Mouse (Mus musculus) G1E (cell line): ENCODE data around the gene Nrxn3. TPM values are rescaled to one million over a fixed set of nuclear protein-coding genes. Genes with fewer than 3 reads are reported as not detected.

ENCODE experiments used
- ATAC-seq: 2 replicates; pipeline ENCODE4 v1.8.0; 2016; ENCODE audit warnings: mild to moderate bottlenecking; ENCODE audit not compliant: insufficient number of reproducible peaks, poor library complexity, low FRiP score, severe bottlenecking; ENCODE audit errors: extremely low read depth
- DNase-seq: peaks from one replicate; pipeline ENCODE4 v3.0.0; 2012; ENCODE audit warnings: low spot score
- H3K27me3 ChIP-seq: 2 replicates; pipeline ENCODE4 v1.6.1; 2012; ENCODE audit warnings: mild to moderate bottlenecking, low read length, inconsistent platforms; ENCODE audit not compliant: insufficient read depth
- H3K36me3 ChIP-seq: replicated peaks from 2 replicates; pipeline ENCODE3; 2012; ENCODE audit warnings: mild to moderate bottlenecking, inconsistent platforms
- H3K4me1 ChIP-seq: 2 replicates; pipeline ENCODE4 v1.6.1; 2012; ENCODE audit warnings: low read depth, low read length, inconsistent platforms, mixed read lengths; ENCODE audit not compliant: insufficient read depth
- H3K4me3 ChIP-seq: 2 replicates; pipeline ENCODE4 v1.5.1; 2012; ENCODE audit warnings: low read depth, mild to moderate bottlenecking, inconsistent platforms, low read length, moderate library complexity, mixed read lengths
- H3K9me3 ChIP-seq: replicated peaks from 2 replicates; pipeline ENCODE4 v1.6.1; 2012; ENCODE audit warnings: inconsistent platforms
- CTCF ChIP-seq: IDR thresholded peaks from 2 replicates; pipeline ENCODE4 v1.5.1; 2012; ENCODE audit warnings: low read depth, low read length, inconsistent platforms, mixed read lengths
- GATA1 ChIP-seq: IDR thresholded peaks from 2 replicates; pipeline ENCODE4 v1.6.1; 2012; ENCODE audit warnings: borderline replicate concordance, low read length, inconsistent platforms, mixed read lengths
- GATA2 ChIP-seq: IDR thresholded peaks from 2 replicates; pipeline ENCODE4 v1.6.1; 2012; ENCODE audit warnings: low read depth, low read length, inconsistent platforms, borderline replicate concordance
- POLR2AphosphoS5 ChIP-seq: IDR thresholded peaks from 2 replicates; pipeline ENCODE4 v1.6.1; 2012; ENCODE audit warnings: low read depth, low read length, inconsistent platforms; ENCODE audit not compliant: insufficient replicate concordance
- TAL1 ChIP-seq: conservative IDR thresholded peaks from 2 replicates; pipeline ENCODE4 v1.6.1; 2012; ENCODE audit warnings: low read depth, low read length, inconsistent platforms, mixed read lengths
- polyA plus RNA-seq: library from polyadenylated mRNA; stranded (reverse); fragments of >175 nt; gene quantifications from 2 replicates; pipeline ENCODE4 v1.2.3, GENCODE M21; 2012
- total RNA-seq, 2 experiments: library from RNA; stranded (forward) in 1 of 2; stranded (reverse) in 1 of 2; fragments of 200-1000 nt in 1 of 2; fragments of >200 nt in 1 of 2; fragmentation: Nextera tagmentation in 1 of 2; gene quantifications; 2 replicates each; pipeline ENCODE4 v1.2.3; 2014 to 2017

Nrxn3 gene
- total and polyA plus RNA-seq, 3 experiments, result 0.22 TPM; not detected in 2

DNA sequence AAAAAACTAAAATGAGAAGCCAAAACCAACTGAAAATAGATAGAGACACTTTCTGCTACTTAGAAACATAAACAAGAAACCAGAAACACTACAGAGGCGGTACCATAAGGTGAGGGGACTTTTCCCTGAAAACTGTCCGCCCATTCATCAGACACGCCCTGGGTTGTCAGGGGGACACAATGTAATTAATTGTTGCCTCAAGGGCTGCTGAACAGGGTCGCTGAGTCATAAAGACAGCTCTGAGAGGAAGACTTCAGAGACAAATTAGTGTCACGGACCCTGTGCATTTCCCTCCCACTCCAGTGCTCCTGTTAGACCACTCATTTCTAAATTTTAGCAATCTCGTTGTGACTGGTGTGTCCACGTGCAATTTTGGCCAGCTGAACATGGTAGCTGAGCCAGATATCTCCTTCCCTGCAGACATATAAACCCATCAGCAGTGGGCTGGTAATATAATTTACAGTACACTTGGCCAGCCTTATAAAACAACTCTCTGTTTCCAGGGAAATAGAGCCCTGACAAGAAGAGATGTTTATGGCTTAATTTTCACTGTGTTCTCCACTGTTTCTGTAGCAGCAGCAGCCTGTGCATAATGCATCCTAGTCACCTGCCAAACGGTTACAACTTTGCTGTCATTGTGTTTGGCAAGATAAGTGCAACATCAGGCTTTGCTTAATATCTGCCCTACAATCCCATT lies 603.3 kb downstream of the Nrxn3 start:
- Histone ChIP-seq H3K27me3 (no peaks in the 10 kb centered on the region), H3K4me1 (no peaks in the 10 kb centered on the region), H3K9me3 (no peaks in the 10 kb centered on the region), H3K4me3 (no peak overlapping the region), H3K36me3 (no peaks in the 10 kb centered on the region)
- TF ChIP-seq POLR2AphosphoS5, result no peak
- TF ChIP-seq TAL1, result no peak
- TF ChIP-seq CTCF, result no peak
- no peak for TF ChIP-seq GATA2
- no peak for TF ChIP-seq GATA1
- DNase-seq, result no peak
- no peak for ATAC-seq

DNA sequence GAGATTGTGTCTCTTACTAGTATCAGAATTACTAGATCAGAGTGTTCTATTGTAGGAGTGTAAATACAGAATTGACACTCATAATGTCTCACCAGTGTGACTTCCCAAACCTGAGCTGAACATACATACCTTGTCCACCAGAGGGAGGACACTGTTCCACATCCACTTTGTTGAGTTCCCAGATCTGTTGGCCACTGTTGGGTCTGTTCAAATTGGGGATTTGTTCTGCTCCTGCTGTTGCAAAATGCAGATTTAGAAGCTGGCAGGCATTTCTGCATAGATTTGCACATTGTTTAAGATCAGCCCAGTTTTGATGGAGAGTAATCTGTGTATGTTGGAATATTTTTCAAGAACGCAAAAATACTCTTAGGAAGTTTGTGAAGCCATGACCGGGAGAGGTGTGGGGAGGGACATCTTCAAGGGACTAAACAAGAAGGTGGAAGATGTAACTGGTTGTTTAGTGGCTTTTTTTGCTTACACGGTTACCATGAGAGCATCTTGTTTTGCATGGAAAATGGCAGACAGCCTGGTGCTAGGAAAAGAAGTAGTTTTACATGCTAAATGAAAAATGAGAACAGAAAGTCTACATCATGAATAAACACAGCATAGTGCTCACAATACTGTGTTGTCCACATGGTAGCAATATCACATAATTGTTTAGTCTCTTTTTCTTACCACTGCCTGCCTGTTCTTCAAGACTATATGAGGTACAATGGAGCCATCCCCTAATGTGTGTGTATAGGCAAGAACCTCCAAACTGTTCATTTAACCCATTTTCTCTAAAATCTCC lies 609.0 kb downstream of the Nrxn3 start:
- no peaks in the 10 kb centered on the region for H3K27me3 ChIP-seq
- TF ChIP-seq CTCF, result no peak
- no peak for TF ChIP-seq GATA1
- no peak for TF ChIP-seq GATA2
- no peak for TF ChIP-seq POLR2AphosphoS5
- TF ChIP-seq TAL1, result no peak
- DNase-seq, result no peak
- ATAC-seq, result no peak
- H3K36me3 ChIP-seq, result no peaks in the 10 kb centered on the region
- no peaks in the 10 kb centered on the region for H3K4me1 ChIP-seq
- no peaks in the 10 kb centered on the region for H3K9me3 ChIP-seq
- H3K4me3 ChIP-seq, result no peak overlapping the region

GRCm38 (mm10) chr12:89333486-89333885 lies 610.8 kb downstream of the Nrxn3 start:
- ATAC-seq, result no peak

GRCm38 (mm10) chr12:89364850-89365249 lies 642.2 kb downstream of the Nrxn3 start:
- no peak for ATAC-seq
- H3K27me3 ChIP-seq, result no peaks in the 10 kb centered on the region
- H3K4me1 ChIP-seq, result no peaks in the 10 kb centered on the region
- H3K36me3 ChIP-seq, result no peaks in the 10 kb centered on the region
- TF ChIP-seq TAL1, result no peak
- DNase-seq, result no peak
- H3K9me3 ChIP-seq, result no peaks in the 10 kb centered on the region
- H3K4me3 ChIP-seq, result no peak overlapping the region

More at GRCm38 (mm10) chr12:89333486-89333885, 610.8 kb downstream of the Nrxn3 start:
- TF ChIP-seq CTCF (no peak), GATA1 (no peak), GATA2 (no peak), POLR2AphosphoS5 (no peak), TAL1 (no peak)
- Histone ChIP-seq H3K4me1 (no peaks in the 10 kb centered on the region), H3K36me3 (no peaks in the 10 kb centered on the region), H3K4me3 (no peak overlapping the region), H3K27me3 (no peaks in the 10 kb centered on the region), H3K9me3 (no peaks in the 10 kb centered on the region)
- DNase-seq, result no peak

- Histone ChIP-seq H3K27me3 (no peaks in the 10 kb centered on the region), H3K9me3 (no peaks in the 10 kb centered on the region), H3K4me1 (no peaks in the 10 kb centered on the region), H3K4me3 (no peak overlapping the region), H3K36me3 (no peaks in the 10 kb centered on the region)
- no peak for ATAC-seq
- no peak for DNase-seq
- TF ChIP-seq TAL1 (no peak), GATA2 (no peak)
Measured at GRCm38 (mm10) chr12:89369939-89370338, 647.3 kb downstream of the Nrxn3 start.

DNA sequence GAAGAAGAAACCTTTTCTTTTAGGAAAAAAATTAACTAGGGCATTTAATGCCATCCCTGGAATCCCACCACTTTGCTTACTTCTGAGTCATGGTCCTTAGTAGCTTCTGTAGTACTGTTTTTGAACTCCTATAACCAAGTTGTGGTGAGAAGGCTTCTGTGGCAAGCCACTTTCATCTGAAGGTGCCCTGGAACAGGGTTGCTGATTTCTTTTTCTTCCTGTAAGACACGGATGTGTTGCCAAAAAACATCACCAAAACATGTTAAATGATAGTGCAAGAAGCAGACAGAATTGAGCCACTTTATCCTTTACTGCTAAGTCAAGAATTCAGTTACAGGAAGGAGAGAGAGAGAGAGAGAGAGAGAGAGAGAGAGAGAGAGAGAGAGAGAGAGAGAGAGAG lies 653.9 kb downstream of the Nrxn3 start:
- no peak overlapping the region for H3K4me3 ChIP-seq
- no peaks in the 10 kb centered on the region for H3K27me3 ChIP-seq
- TF ChIP-seq TAL1, result no peak
- no peak for TF ChIP-seq POLR2AphosphoS5
- TF ChIP-seq CTCF, result no peak
- TF ChIP-seq GATA2, result no peak
- TF ChIP-seq GATA1, result no peak
- H3K9me3 ChIP-seq, result no peaks in the 10 kb centered on the region
- ATAC-seq (no peak), DNase-seq (no peak)
- no peaks in the 10 kb centered on the region for H3K36me3 ChIP-seq
- no peaks in the 10 kb centered on the region for H3K4me1 ChIP-seq

- no peaks in the 10 kb centered on the region for H3K27me3 ChIP-seq
- DNase-seq (no peak), ATAC-seq (no peak)
- no peaks in the 10 kb centered on the region for H3K9me3 ChIP-seq
- H3K4me3 ChIP-seq, result no peak overlapping the region
- H3K4me1 ChIP-seq, result no peaks in the 10 kb centered on the region
- no peaks in the 10 kb centered on the region for H3K36me3 ChIP-seq
- TF ChIP-seq CTCF, result no peak
- no peak for TF ChIP-seq TAL1
Measured at GRCm38 (mm10) chr12:89377051-89377643, 654.5 kb downstream of the Nrxn3 start.
